Mouse (Mus musculus) myocyte (in vitro differentiated cells): ENCODE results near the gene 4930407I10Rik.

Experiments used
- CEBPB ChIP-seq: IDR thresholded peaks from 2 replicates; pipeline ENCODE4 v1.6.1; 2011; ENCODE audit warnings: mild to moderate bottlenecking, moderate library complexity; ENCODE audit not compliant: poor library complexity, insufficient read depth, severe bottlenecking
- E2F4 ChIP-seq: IDR thresholded peaks from one replicate; pipeline ENCODE4 v1.6.1; 2011; ENCODE audit warnings: mild to moderate bottlenecking, control low read depth, moderate library complexity; ENCODE audit not compliant: insufficient read depth
- MAX ChIP-seq: IDR thresholded peaks from one replicate; pipeline ENCODE4 v1.6.1; 2011; ENCODE audit warnings: low read depth, mild to moderate bottlenecking, control low read depth
- MYOD1 ChIP-seq, 3 experiments: IDR thresholded peaks; one replicate each; pipeline ENCODE4 v1.6.1; 2011; ENCODE audit warnings: control low read depth in 2 of 3, low read depth in 2 of 3, mild to moderate bottlenecking in 2 of 3, moderate library complexity in 1 of 3; ENCODE audit not compliant: insufficient read length in 2 of 3, control insufficient read depth in 1 of 3
- MYOG ChIP-seq, 3 experiments: IDR thresholded peaks; one replicate each; pipeline ENCODE4 v1.6.1; 2011; ENCODE audit warnings: control low read depth in 2 of 3, low read depth in 2 of 3, mild to moderate bottlenecking in 2 of 3; ENCODE audit not compliant: insufficient read length in 2 of 3, control insufficient read depth in 1 of 3, insufficient read depth in 1 of 3
- POLR2A ChIP-seq: IDR thresholded peaks from one replicate; pipeline ENCODE4 v1.6.1; 2011; ENCODE audit warnings: low read depth, mild to moderate bottlenecking, control low read depth, moderate library complexity; ENCODE audit not compliant: insufficient read length
- POLR2AphosphoS2 ChIP-seq: IDR thresholded peaks from one replicate; pipeline ENCODE4 v1.6.1; 2011; ENCODE audit warnings: low read depth, control low read depth; ENCODE audit not compliant: insufficient read length
- REST ChIP-seq: IDR thresholded peaks from one replicate; pipeline ENCODE4 v1.6.1; 2011; ENCODE audit warnings: mild to moderate bottlenecking, control low read depth, moderate library complexity; ENCODE audit not compliant: insufficient read depth, insufficient read length
- SRF ChIP-seq: IDR thresholded peaks from one replicate; pipeline ENCODE4 v1.6.1; 2011; ENCODE audit warnings: low read depth; ENCODE audit not compliant: control insufficient read depth, insufficient read length
- TCF12 ChIP-seq: IDR thresholded peaks from one replicate; pipeline ENCODE4 v1.6.1; 2011; ENCODE audit warnings: mild to moderate bottlenecking, control low read depth; ENCODE audit not compliant: poor library complexity, insufficient read depth, severe bottlenecking
- TCF3 ChIP-seq: IDR thresholded peaks from one replicate; pipeline ENCODE4 v1.6.1; 2011; ENCODE audit warnings: low read depth, control low read depth; ENCODE audit not compliant: insufficient read length
- USF1 ChIP-seq: IDR thresholded peaks from one replicate; pipeline ENCODE4 v1.6.1; 2011; ENCODE audit warnings: low read depth, mild to moderate bottlenecking, control low read depth, moderate library complexity

DNA sequence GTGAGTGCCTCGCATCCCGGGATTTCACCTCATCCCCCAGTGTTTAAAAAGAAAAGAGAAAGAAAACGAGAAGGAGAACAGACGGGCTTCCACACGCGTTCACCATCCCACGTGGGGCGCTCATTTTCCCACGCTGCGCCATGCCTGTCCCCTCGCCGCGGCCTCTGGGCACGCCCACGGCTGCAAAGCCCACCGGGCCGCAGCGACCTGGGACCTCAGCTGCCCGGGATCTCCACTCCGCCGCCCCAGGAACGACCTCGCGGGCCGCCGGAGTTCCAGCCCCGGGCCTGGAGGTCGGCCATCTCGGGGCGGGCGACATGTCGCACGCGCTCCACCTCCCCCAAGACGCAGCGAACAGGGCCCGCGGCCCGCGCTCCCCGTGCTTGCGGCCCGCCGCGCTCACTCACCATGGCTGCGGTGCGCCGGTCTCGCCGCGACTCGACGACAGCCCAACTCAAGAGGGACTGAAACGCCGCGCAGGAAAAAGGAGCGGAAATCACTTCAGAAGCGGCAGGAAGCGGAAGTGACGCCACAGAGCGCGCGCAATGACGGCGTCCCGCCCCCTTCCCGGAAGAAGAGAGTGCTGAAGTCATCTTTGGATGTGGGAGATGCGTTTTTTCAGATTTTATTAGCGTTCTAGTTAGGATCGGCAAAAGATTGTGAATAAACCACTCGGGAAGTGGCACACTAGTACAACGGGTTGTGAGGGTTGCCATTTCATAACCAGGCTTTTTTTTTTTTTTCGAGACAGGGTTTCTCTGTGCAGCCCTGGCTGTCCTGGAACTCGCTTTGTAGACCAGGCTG, 11.7 kb upstream of the 4930407I10Rik start, which contains the start of gene Snu13:
- TF ChIP-seq POLR2AphosphoS2: peak; percentile 84
- no peak for TF ChIP-seq MYOG (IDR thresholded peaks at IDR 0.05; ENCODE audit: control insufficient read depth in 1 of 3, insufficient read depth in 1 of 3, insufficient read length in 2 of 3, low read depth in 2 of 3)
- TF ChIP-seq POLR2A: peak; percentile 87
- no peak for TF ChIP-seq TCF12
- TF ChIP-seq USF1: peak; percentile 15
- TF ChIP-seq E2F4: peak; percentile 78
- no peak for TF ChIP-seq CEBPB
- TF ChIP-seq MAX: no peak
- no peak for TF ChIP-seq MYOD1 (IDR thresholded peaks at IDR 0.05; ENCODE audit: control insufficient read depth in 1 of 3, insufficient read length in 2 of 3, low read depth in 2 of 3)
- no peak for TF ChIP-seq REST
- no peak for TF ChIP-seq TCF3
- TF ChIP-seq SRF: no peak
